Mouse (Mus musculus) myocyte (in vitro differentiated cells): ENCODE measurements at regions not wholly inside any gene's neighbourhood (a gene's known extent, or its start where the extent isn't known, plus 50 kb on each side); places are given as distances from the start of the nearest gene placed in this dataset.

Source experiments
- H3K27me3 ChIP-seq: one replicate; pipeline ENCODE4 v1.6.1; 2011; ENCODE audit not compliant: control insufficient read depth, insufficient read depth, insufficient read length
- H3K36me3 ChIP-seq: one replicate; pipeline ENCODE4 v1.6.1; 2011; ENCODE audit not compliant: control insufficient read depth, insufficient read depth
- H3K4me2 ChIP-seq: one replicate; pipeline ENCODE4 v1.6.1; 2011; ENCODE audit warnings: low read depth, control low read depth
- H3K4me3 ChIP-seq: one replicate; pipeline ENCODE4 v1.5.1; 2011; ENCODE audit warnings: mild to moderate bottlenecking, control low read depth, moderate library complexity
- H3K79me2 ChIP-seq: one replicate; pipeline ENCODE4 v1.6.1; 2011; ENCODE audit not compliant: control insufficient read depth, insufficient read depth
- H3ac ChIP-seq: one replicate; pipeline ENCODE4 v1.6.1; 2011; ENCODE audit not compliant: control insufficient read depth, insufficient read length
- CEBPB ChIP-seq: IDR thresholded peaks from 2 replicates; pipeline ENCODE4 v1.6.1; 2011; ENCODE audit warnings: mild to moderate bottlenecking, moderate library complexity; ENCODE audit not compliant: poor library complexity, insufficient read depth, severe bottlenecking
- E2F4 ChIP-seq: IDR thresholded peaks from one replicate; pipeline ENCODE4 v1.6.1; 2011; ENCODE audit warnings: mild to moderate bottlenecking, control low read depth, moderate library complexity; ENCODE audit not compliant: insufficient read depth
- MAX ChIP-seq: IDR thresholded peaks from one replicate; pipeline ENCODE4 v1.6.1; 2011; ENCODE audit warnings: low read depth, mild to moderate bottlenecking, control low read depth
- MYOD1 ChIP-seq, 3 experiments: IDR thresholded peaks; one replicate each; pipeline ENCODE4 v1.6.1; 2011; ENCODE audit warnings: control low read depth in 2 of 3, low read depth in 2 of 3, mild to moderate bottlenecking in 2 of 3, moderate library complexity in 1 of 3; ENCODE audit not compliant: insufficient read length in 2 of 3, control insufficient read depth in 1 of 3
- MYOG ChIP-seq, 3 experiments: IDR thresholded peaks; one replicate each; pipeline ENCODE4 v1.6.1; 2011; ENCODE audit warnings: control low read depth in 2 of 3, low read depth in 2 of 3, mild to moderate bottlenecking in 2 of 3; ENCODE audit not compliant: insufficient read length in 2 of 3, control insufficient read depth in 1 of 3, insufficient read depth in 1 of 3
- POLR2A ChIP-seq: IDR thresholded peaks from one replicate; pipeline ENCODE4 v1.6.1; 2011; ENCODE audit warnings: low read depth, mild to moderate bottlenecking, control low read depth, moderate library complexity; ENCODE audit not compliant: insufficient read length
- POLR2AphosphoS2 ChIP-seq: IDR thresholded peaks from one replicate; pipeline ENCODE4 v1.6.1; 2011; ENCODE audit warnings: low read depth, control low read depth; ENCODE audit not compliant: insufficient read length
- REST ChIP-seq: IDR thresholded peaks from one replicate; pipeline ENCODE4 v1.6.1; 2011; ENCODE audit warnings: mild to moderate bottlenecking, control low read depth, moderate library complexity; ENCODE audit not compliant: insufficient read depth, insufficient read length
- SRF ChIP-seq: IDR thresholded peaks from one replicate; pipeline ENCODE4 v1.6.1; 2011; ENCODE audit warnings: low read depth; ENCODE audit not compliant: control insufficient read depth, insufficient read length
- TCF12 ChIP-seq: IDR thresholded peaks from one replicate; pipeline ENCODE4 v1.6.1; 2011; ENCODE audit warnings: mild to moderate bottlenecking, control low read depth; ENCODE audit not compliant: poor library complexity, insufficient read depth, severe bottlenecking
- TCF3 ChIP-seq: IDR thresholded peaks from one replicate; pipeline ENCODE4 v1.6.1; 2011; ENCODE audit warnings: low read depth, control low read depth; ENCODE audit not compliant: insufficient read length
- USF1 ChIP-seq: IDR thresholded peaks from one replicate; pipeline ENCODE4 v1.6.1; 2011; ENCODE audit warnings: low read depth, mild to moderate bottlenecking, control low read depth, moderate library complexity

DNA sequence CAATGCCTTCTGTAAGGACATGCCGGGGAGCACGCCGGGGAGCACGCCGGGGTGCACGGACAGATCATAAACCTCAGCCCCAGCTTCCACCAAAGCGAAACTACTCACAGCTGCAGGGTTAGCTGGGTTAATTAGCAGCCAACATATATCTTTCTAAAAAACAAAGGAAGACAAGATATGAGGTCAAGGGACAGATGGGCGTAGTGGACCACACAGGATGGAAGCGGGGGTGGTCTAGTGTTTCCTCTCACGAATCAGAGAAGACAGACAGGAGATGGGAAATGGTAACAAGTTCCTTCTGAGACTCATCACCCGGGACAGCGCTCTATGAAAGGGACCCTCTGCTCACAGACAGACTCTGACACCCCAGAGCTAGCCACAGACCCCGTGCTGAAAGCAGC lies 60.0 kb upstream of the Ajap1 start:
- Histone ChIP-seq H3ac (no peak overlapping the region), H3K27me3 (no peaks in the 10 kb centered on the region), H3K36me3 (no peaks in the 10 kb centered on the region), H3K4me2 (no peak overlapping the region), H3K79me2 (no peaks in the 10 kb centered on the region), H3K4me3 (no peak overlapping the region)
- TF ChIP-seq CEBPB (no peak), TCF3 (no peak), MAX (no peak), USF1 (no peak), MYOD1 (IDR thresholded peaks at IDR 0.05; ENCODE audit: control insufficient read depth in 1 of 3, insufficient read length in 2 of 3, low read depth in 2 of 3) (no peak), POLR2AphosphoS2 (no peak), SRF (no peak), REST (no peak), E2F4 (no peak), POLR2A (no peak), TCF12 (no peak), MYOG (IDR thresholded peaks at IDR 0.05; ENCODE audit: control insufficient read depth in 1 of 3, insufficient read depth in 1 of 3, insufficient read length in 2 of 3, low read depth in 2 of 3) (no peak)

- H3K27me3 ChIP-seq, result no peaks in the 10 kb centered on the region
- H3K36me3 ChIP-seq, result no peaks in the 10 kb centered on the region
- no peaks in the 10 kb centered on the region for H3K79me2 ChIP-seq
- no peak overlapping the region for H3K4me2 ChIP-seq
- H3K4me3 ChIP-seq, result no peak overlapping the region
- no peak overlapping the region for H3ac ChIP-seq
- TF ChIP-seq TCF3 (no peak), SRF (no peak), MYOG (IDR thresholded peaks at IDR 0.05; ENCODE audit: control insufficient read depth in 1 of 3, insufficient read depth in 1 of 3, insufficient read length in 2 of 3, low read depth in 2 of 3) (no peak), POLR2AphosphoS2 (no peak), MAX (no peak), POLR2A (no peak), TCF12 (no peak), REST (no peak), E2F4 (no peak), USF1 (no peak)
Measured at GRCm38 (mm10) chr4:153543900-153544648, 61.5 kb upstream of the Ajap1 start.

- H3K27me3 ChIP-seq, result no peaks in the 10 kb centered on the region
- H3K79me2 ChIP-seq, result no peaks in the 10 kb centered on the region
- no peaks in the 10 kb centered on the region for H3K36me3 ChIP-seq
- H3K4me2 ChIP-seq, result no peak overlapping the region
- no peak overlapping the region for H3ac ChIP-seq
- H3K4me3 ChIP-seq, result no peak overlapping the region
- TF ChIP-seq POLR2AphosphoS2 (no peak), SRF (no peak), TCF12 (no peak), MYOD1 (IDR thresholded peaks at IDR 0.05; ENCODE audit: control insufficient read depth in 1 of 3, insufficient read length in 2 of 3, low read depth in 2 of 3) (no peak), POLR2A (no peak), CEBPB (no peak), TCF3 (no peak), USF1 (no peak), MYOG (IDR thresholded peaks at IDR 0.05; ENCODE audit: control insufficient read depth in 1 of 3, insufficient read depth in 1 of 3, insufficient read length in 2 of 3, low read depth in 2 of 3) (no peak), E2F4 (no peak), MAX (no peak), REST (no peak)
Measured at GRCm38 (mm10) chr4:153546709-153547108, 64.1 kb upstream of the Ajap1 start.

DNA sequence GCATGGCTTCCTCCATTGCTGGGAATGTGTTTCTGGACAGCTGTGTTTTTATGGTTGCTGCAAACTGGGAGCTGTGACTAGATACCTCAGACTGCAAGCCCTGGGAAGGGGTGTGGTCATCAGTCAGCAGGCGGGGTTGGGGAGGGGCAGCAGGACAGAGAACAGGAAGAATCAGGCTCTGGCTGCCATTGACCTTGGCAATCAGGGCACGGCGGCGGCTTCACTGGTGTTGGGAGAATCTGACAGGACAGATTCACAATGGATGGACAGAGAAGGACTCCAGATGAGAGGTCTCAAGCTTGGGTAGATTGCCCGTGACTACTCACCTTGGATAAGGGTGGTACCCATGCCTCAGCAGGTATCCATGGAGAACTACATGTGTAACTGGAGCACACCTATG lies 64.5 kb upstream of the Ajap1 start:
- Histone ChIP-seq H3K79me2 (no peaks in the 10 kb centered on the region), H3ac (no peak overlapping the region), H3K36me3 (no peaks in the 10 kb centered on the region), H3K4me2 (no peak overlapping the region), H3K4me3 (no peak overlapping the region), H3K27me3 (no peaks in the 10 kb centered on the region)
- TF ChIP-seq SRF (no peak), TCF3 (no peak), MYOG (IDR thresholded peaks at IDR 0.05; ENCODE audit: control insufficient read depth in 1 of 3, insufficient read depth in 1 of 3, insufficient read length in 2 of 3, low read depth in 2 of 3) (no peak), POLR2A (no peak)

DNA sequence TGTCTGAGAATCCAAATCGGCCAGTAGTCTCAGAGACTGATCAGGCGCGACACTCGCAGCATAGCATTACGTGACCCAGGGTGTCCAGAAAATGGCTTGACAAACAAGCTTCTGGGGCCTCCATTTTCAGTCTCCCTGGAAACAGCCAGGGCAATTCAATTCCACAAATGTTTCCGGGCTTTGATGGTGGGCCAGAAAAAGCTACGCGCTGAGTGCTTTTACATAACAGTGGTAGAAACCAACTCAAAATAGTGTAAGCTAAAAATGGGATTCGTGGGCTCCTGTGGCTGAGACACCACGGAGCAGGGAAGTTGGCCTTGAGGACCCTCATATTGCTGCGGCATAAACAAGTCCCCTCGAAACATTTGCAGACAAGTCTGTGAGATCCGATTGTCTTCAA lies 65.3 kb upstream of the Ajap1 start:
- H3K4me3 ChIP-seq, result no peak overlapping the region
- H3ac ChIP-seq, result no peak overlapping the region
- no peaks in the 10 kb centered on the region for H3K36me3 ChIP-seq
- no peak overlapping the region for H3K4me2 ChIP-seq
- H3K27me3 ChIP-seq, result no peaks in the 10 kb centered on the region
- H3K79me2 ChIP-seq, result no peaks in the 10 kb centered on the region
- no peak for TF ChIP-seq CEBPB
- TF ChIP-seq TCF12, result no peak
- TF ChIP-seq POLR2AphosphoS2, result no peak
- TF ChIP-seq REST, result no peak
- no peak for TF ChIP-seq POLR2A
- no peak for TF ChIP-seq MYOD1 (IDR thresholded peaks at IDR 0.05; ENCODE audit: control insufficient read depth in 1 of 3, insufficient read length in 2 of 3, low read depth in 2 of 3)
- TF ChIP-seq SRF, result no peak
- no peak for TF ChIP-seq TCF3
- TF ChIP-seq MYOG (IDR thresholded peaks at IDR 0.05; ENCODE audit: control insufficient read depth in 1 of 3, insufficient read depth in 1 of 3, insufficient read length in 2 of 3, low read depth in 2 of 3), result no peak
- no peak for TF ChIP-seq E2F4
- TF ChIP-seq USF1, result no peak
- TF ChIP-seq MAX, result no peak
